Mouse (Mus musculus): ENCODE results near the gene 1700029H14Rik. TPM values are rescaled to one million over a fixed set of nuclear protein-coding genes. Genes with fewer than 3 reads are reported as not detected.

The 1700029H14Rik gene
- polyA plus RNA-seq, 1 experiment from 2014 or later: not detected

DNA sequence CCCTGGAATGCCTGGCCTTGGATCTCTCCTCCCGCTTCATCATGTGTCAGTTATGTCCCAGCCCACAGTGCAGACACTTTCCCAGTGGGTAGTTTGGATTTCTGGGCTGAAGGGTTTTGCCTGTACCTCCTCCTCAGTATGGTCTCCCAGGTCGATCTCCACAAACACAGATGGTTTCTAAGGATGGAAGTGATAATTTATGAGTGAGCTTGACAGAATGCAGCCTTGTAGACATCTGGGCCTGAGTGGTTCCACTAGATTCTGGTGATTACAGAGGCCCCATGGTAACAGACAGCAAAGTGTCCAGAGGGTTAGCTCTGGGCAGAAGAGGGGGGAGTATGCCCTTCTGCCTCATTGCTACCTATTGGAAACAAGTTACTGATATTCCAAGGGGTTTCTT, 4.7 kb downstream of the 1700029H14Rik start:
- Histone ChIP-seq H3K9me3 (replicated peaks; ENCODE audit: control insufficient read depth, low read length) (no peaks in the 10 kb centered on the region), H3K4me1 (ENCODE audit: control insufficient read depth, insufficient read depth, low read length) (no peaks in the 10 kb centered on the region), H3K4me3 (ENCODE audit: low read depth, low read length) (no peak overlapping the region), H3K27me3 (ENCODE audit: control insufficient read depth, insufficient read depth, low read length) (no peaks in the 10 kb centered on the region), H3K36me3 (ENCODE audit: control insufficient read depth, insufficient read depth, low read length) (no peaks in the 10 kb centered on the region), H3K27ac (ENCODE audit: low read depth, low read length) (no peak overlapping the region), H3K9ac (ENCODE audit: low read depth, low read length) (no peak overlapping the region), H3K4me2 (no peak overlapping the region)
- 58% methylated on average over 2 of the region's 2 CpGs for WGBS (ENCODE audit: insufficient replicate concordance)
- ATAC-seq (replicated peaks; ENCODE audit: insufficient number of reproducible peaks, low FRiP score, low TSS enrichment): no peak

DNA sequence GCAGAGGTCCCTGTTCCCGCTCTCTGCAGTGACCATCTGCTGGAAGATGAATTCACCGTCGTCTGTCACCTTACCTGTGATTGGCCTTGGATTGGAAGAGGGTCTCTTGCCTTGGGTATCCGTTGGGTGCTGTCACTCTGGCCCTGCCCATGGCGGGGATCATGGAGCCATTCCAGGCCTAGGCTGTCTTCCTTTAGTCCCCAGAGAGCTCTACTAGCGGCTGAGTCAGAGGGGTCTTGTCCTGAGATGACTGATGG, 10.8 kb downstream of the 1700029H14Rik start:
- Histone ChIP-seq H3K9me3 (replicated peaks; ENCODE audit: control insufficient read depth, low read length) (no peaks in the 10 kb centered on the region), H3K36me3 (ENCODE audit: control insufficient read depth, insufficient read depth, low read length) (no peaks in the 10 kb centered on the region), H3K4me1 (ENCODE audit: control insufficient read depth, insufficient read depth, low read length) (no peaks in the 10 kb centered on the region; the same call in 1 of the 2 replicates), H3K27me3 (ENCODE audit: control insufficient read depth, insufficient read depth, low read length) (0 out of 2 replicates have a peak, but pooled peaks cover 5% of the 10 kb centered on the region), H3K27ac (ENCODE audit: low read depth, low read length) (no peak overlapping the region), H3K9ac (ENCODE audit: low read depth, low read length) (no peak overlapping the region), H3K4me3 (ENCODE audit: low read depth, low read length) (no peak overlapping the region), H3K4me2 (no peak overlapping the region)
- 87% methylated on average over 6 of the region's 6 CpGs for WGBS (ENCODE audit: insufficient replicate concordance)
- no peak for ATAC-seq (replicated peaks; ENCODE audit: insufficient number of reproducible peaks, low FRiP score, low TSS enrichment)

DNA sequence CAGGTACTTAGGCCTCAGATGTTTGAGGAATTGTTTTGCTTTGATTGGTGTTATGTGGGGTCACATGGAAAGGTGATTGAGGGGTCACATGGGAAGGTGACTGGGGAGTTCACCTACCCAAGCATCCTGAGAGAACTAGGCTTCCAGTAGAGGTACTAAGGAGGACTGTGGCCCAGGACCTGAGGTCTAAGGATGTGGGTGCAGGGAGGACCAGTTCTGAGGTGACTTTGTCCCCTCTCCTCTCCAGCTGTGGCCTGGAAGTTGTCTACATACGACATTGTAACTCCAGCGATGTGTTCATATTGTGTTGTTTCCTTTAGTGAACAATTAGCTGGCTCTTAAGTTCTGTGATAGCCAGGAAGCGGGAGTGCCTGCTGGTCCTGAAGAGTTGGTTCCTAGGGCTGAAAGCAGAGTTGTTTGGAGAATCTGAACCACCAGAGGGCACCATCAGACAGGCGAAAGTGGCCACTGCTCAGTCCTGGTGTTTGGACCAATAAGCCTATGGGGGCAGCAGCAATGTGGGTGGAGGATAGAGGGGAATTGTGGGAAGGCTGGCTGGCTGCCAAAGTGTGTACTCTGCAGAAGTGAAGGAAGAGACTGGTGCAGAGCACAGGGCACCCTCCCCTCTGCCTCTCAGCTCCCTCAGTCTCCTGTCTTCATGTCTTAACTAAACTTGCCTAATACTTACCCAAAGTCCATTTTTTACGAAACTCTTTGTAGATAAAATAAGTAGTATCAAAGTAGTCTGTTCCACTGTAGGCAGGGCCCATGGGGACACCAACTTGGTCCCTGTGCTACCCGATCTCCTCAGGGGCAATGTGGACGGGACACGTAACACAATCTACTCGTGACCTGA, 11.3 kb downstream of the 1700029H14Rik start:
- 48% methylated on average over 9 of the region's 9 CpGs for WGBS (ENCODE audit: insufficient replicate concordance)
- H3K36me3 ChIP-seq (ENCODE audit: control insufficient read depth, insufficient read depth, low read length): no peaks in the 10 kb centered on the region
- no peaks in the 10 kb centered on the region for H3K9me3 ChIP-seq (replicated peaks; ENCODE audit: control insufficient read depth, low read length)

DNA sequence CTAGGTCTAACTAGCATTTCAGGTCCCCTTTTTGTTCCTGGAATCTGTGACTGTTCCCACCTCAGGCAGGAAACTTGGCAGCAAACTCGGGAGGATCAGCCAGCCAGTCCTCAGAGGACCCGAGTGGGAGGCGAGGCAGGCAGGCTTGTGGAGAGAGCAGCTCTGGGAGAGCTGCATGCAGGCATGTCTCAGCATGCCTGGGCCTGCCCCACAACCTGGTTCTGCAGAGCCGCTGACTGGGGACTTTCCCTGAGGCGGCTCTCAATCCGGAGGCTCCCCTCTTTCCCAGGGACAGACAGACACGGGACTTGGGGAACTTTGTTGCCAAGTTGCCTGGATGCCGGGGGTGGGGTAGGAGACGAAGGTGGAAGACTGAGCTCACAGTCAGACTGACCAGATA, 13.4 kb downstream of the 1700029H14Rik start:
- Histone ChIP-seq H3K4me2 (no peak overlapping the region), H3K9ac (ENCODE audit: low read depth, low read length) (no peak overlapping the region), H3K36me3 (ENCODE audit: control insufficient read depth, insufficient read depth, low read length) (no peaks in the 10 kb centered on the region), H3K9me3 (replicated peaks; ENCODE audit: control insufficient read depth, low read length) (no peaks in the 10 kb centered on the region), H3K4me3 (ENCODE audit: low read depth, low read length) (no peak overlapping the region), H3K4me1 (ENCODE audit: control insufficient read depth, insufficient read depth, low read length) (no peaks in the 10 kb centered on the region; the same call in 1 of the 2 replicates), H3K27me3 (ENCODE audit: control insufficient read depth, insufficient read depth, low read length) (0 out of 2 replicates have a peak, but pooled peaks cover 5% of the 10 kb centered on the region), H3K27ac (ENCODE audit: low read depth, low read length) (no peak overlapping the region)
- ATAC-seq (replicated peaks; ENCODE audit: insufficient number of reproducible peaks, low FRiP score, low TSS enrichment): no peak
- WGBS (ENCODE audit: insufficient replicate concordance): 51% methylated on average over 9 of the region's 9 CpGs

More for the DNA sequence above, 11.3 kb downstream of the 1700029H14Rik start:
- Histone ChIP-seq H3K4me3 (ENCODE audit: low read depth, low read length) (no peak overlapping the region), H3K4me1 (ENCODE audit: control insufficient read depth, insufficient read depth, low read length) (no peaks in the 10 kb centered on the region; the same call in 1 of the 2 replicates), H3K27me3 (ENCODE audit: control insufficient read depth, insufficient read depth, low read length) (0 out of 2 replicates have a peak, but pooled peaks cover 5% of the 10 kb centered on the region), H3K4me2 (no peak overlapping the region), H3K9ac (ENCODE audit: low read depth, low read length) (no peak overlapping the region), H3K27ac (ENCODE audit: low read depth, low read length) (no peak overlapping the region)
- ATAC-seq (replicated peaks; ENCODE audit: insufficient number of reproducible peaks, low FRiP score, low TSS enrichment): peak; percentile 67

DNA sequence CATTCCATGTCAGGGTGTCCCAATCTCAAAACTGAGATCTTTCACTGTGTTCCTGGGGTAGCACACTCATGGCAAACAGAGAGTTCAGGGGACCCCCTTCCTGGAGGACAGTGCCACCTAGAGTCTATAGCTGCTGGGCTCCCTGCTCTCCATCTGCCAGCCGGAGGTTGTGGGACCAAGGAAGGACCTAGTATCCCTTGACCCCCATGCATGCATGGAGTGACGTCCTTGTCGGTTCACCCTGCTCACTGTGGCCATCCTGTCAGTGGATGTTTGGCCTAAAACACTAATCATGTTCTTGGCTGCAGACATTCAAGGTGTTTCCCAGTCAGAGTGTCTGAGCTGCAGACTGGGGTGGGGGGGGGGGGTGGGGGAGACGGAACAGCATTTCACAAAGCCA, 14.0 kb downstream of the 1700029H14Rik start:
- Histone ChIP-seq H3K9ac (ENCODE audit: low read depth, low read length) (no peak overlapping the region), H3K4me3 (ENCODE audit: low read depth, low read length) (no peak overlapping the region), H3K27me3 (ENCODE audit: control insufficient read depth, insufficient read depth, low read length) (0 out of 2 replicates have a peak, but pooled peaks cover 5% of the 10 kb centered on the region), H3K9me3 (replicated peaks; ENCODE audit: control insufficient read depth, low read length) (no peaks in the 10 kb centered on the region), H3K27ac (ENCODE audit: low read depth, low read length) (no peak overlapping the region), H3K4me2 (no peak overlapping the region), H3K4me1 (ENCODE audit: control insufficient read depth, insufficient read depth, low read length) (no peaks in the 10 kb centered on the region; the same call in 1 of the 2 replicates), H3K36me3 (ENCODE audit: control insufficient read depth, insufficient read depth, low read length) (no peaks in the 10 kb centered on the region)
- ATAC-seq (replicated peaks; ENCODE audit: insufficient number of reproducible peaks, low FRiP score, low TSS enrichment): no peak
- 52% methylated on average over 4 of the region's 4 CpGs for WGBS (ENCODE audit: insufficient replicate concordance)

DNA sequence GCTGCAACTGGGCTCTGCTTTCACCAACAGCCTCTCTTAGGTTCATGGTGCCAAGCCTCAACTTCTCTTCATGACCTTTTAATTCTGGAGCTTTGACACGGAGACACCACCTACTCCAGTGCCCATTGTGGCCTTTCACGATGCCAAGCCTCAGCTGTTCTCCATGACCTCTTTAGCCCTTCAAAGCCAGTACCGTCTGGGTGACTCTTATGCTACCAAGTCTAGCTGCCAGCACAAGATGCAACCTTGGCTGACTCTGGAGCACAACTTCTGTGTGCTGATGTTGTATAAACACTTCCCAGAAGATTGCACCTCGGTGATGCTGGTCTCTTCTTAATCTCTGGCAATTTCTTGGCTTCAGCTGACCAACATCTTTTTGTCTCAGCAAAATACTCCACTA, 15.8 kb downstream of the 1700029H14Rik start:
- H3K4me3 ChIP-seq (ENCODE audit: low read depth, low read length): no peak overlapping the region
- 71% methylated on average over 4 of the region's 4 CpGs for WGBS (ENCODE audit: insufficient replicate concordance)
- H3K9ac ChIP-seq (ENCODE audit: low read depth, low read length): no peak overlapping the region
- ATAC-seq (replicated peaks; ENCODE audit: insufficient number of reproducible peaks, low FRiP score, low TSS enrichment): no peak
- H3K4me1 ChIP-seq (ENCODE audit: control insufficient read depth, insufficient read depth, low read length): no peaks in the 10 kb centered on the region; the same call in 1 of the 2 replicates
- 0 out of 2 replicates have a peak, but pooled peaks cover 5% of the 10 kb centered on the region for H3K27me3 ChIP-seq (ENCODE audit: control insufficient read depth, insufficient read depth, low read length)
- H3K9me3 ChIP-seq (replicated peaks; ENCODE audit: control insufficient read depth, low read length): no peaks in the 10 kb centered on the region
- no peak overlapping the region for H3K27ac ChIP-seq (ENCODE audit: low read depth, low read length)
- H3K36me3 ChIP-seq (ENCODE audit: control insufficient read depth, insufficient read depth, low read length): no peaks in the 10 kb centered on the region
- no peak overlapping the region for H3K4me2 ChIP-seq

DNA sequence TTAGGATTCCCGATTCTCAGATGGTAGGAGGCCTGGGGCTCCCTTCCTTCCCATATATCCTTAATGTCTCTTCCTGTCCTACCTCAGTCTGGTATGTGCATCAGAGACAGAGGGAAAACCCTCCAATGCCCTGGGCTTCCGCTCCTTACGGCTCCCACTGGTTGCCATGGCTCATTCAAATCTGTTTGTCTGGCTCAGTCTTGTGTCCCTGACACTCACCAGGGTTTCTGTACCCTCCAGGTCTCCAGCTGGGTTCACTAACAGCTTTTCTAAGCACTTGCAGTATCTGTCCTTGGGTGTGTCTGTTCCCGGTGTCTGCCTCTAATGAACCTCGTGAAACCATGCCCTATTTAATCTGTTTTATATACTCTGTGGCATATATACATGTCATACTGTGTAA, 20.7 kb downstream of the 1700029H14Rik start:
- no peak overlapping the region for H3K9ac ChIP-seq (ENCODE audit: low read depth, low read length)
- no peaks in the 10 kb centered on the region for H3K9me3 ChIP-seq (replicated peaks; ENCODE audit: control insufficient read depth, low read length)
- no peak for ATAC-seq (replicated peaks; ENCODE audit: insufficient number of reproducible peaks, low FRiP score, low TSS enrichment)
- H3K27ac ChIP-seq (ENCODE audit: low read depth, low read length): no peak overlapping the region
- WGBS (ENCODE audit: insufficient replicate concordance): 73% methylated on average over 5 of the region's 5 CpGs
- H3K4me2 ChIP-seq: no peak overlapping the region
- H3K27me3 ChIP-seq (ENCODE audit: control insufficient read depth, insufficient read depth, low read length): no peaks in the 10 kb centered on the region
- H3K36me3 ChIP-seq (ENCODE audit: control insufficient read depth, insufficient read depth, low read length): no peaks in the 10 kb centered on the region
- H3K4me1 ChIP-seq (ENCODE audit: control insufficient read depth, insufficient read depth, low read length): no peaks in the 10 kb centered on the region
- H3K4me3 ChIP-seq (ENCODE audit: low read depth, low read length): no peak overlapping the region

DNA sequence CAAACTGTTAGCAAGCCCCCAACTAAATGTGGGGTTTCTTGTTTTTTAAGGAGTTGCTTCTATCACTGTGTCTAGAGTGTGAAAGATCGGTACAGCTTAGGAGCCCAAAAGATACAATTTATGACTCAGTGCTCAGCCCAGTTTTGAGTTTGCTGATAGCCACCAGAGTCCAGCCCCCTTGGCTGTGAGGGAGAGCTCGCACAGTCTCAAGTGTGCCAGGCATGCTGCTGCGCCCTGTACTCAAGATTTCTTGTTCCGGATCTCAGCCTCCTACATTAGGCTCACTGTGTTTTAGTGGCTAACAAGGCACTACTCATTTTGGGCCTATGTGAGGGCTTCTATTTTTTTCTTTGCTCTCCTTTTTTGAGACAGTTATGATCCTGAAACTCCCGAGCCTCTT, 22.1 kb downstream of the 1700029H14Rik start:
- H3K27ac ChIP-seq (ENCODE audit: low read depth, low read length): no peak overlapping the region
- no peak overlapping the region for H3K4me2 ChIP-seq
- no peak overlapping the region for H3K4me3 ChIP-seq (ENCODE audit: low read depth, low read length)
- no peak overlapping the region for H3K9ac ChIP-seq (ENCODE audit: low read depth, low read length)
- no peaks in the 10 kb centered on the region for H3K4me1 ChIP-seq (ENCODE audit: control insufficient read depth, insufficient read depth, low read length)
- H3K36me3 ChIP-seq (ENCODE audit: control insufficient read depth, insufficient read depth, low read length): no peaks in the 10 kb centered on the region
- WGBS (ENCODE audit: insufficient replicate concordance): 70% methylated on average over 5 of the region's 5 CpGs
- no peak for ATAC-seq (replicated peaks; ENCODE audit: insufficient number of reproducible peaks, low FRiP score, low TSS enrichment)
- no peaks in the 10 kb centered on the region for H3K27me3 ChIP-seq (ENCODE audit: control insufficient read depth, insufficient read depth, low read length)
- H3K9me3 ChIP-seq (replicated peaks; ENCODE audit: control insufficient read depth, low read length): no peaks in the 10 kb centered on the region

DNA sequence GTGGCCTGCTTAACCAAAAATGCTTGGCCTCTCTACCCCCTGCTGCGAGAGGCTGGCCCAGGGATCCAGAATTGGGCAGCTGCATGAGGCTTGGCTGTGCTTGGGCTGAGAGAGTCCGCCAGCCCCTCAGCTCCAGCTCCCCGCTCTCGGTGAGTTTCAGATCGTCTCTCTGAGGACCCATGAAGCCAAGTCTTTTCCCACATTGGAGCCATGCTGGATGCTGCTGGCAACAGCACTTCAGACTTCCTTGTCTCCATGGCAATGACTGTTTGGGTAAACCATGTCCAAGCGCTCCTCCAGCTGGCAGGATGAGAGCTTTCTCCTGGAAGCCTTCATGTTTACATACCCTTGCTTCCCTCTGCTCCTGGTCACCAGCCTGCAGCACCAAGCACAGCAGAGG, 23.4 kb downstream of the 1700029H14Rik start:
- Histone ChIP-seq H3K9me3 (replicated peaks; ENCODE audit: control insufficient read depth, low read length) (no peaks in the 10 kb centered on the region), H3K4me1 (ENCODE audit: control insufficient read depth, insufficient read depth, low read length) (no peaks in the 10 kb centered on the region), H3K27ac (ENCODE audit: low read depth, low read length) (no peak overlapping the region), H3K4me3 (ENCODE audit: low read depth, low read length) (no peak overlapping the region), H3K9ac (ENCODE audit: low read depth, low read length) (no peak overlapping the region), H3K36me3 (ENCODE audit: control insufficient read depth, insufficient read depth, low read length) (no peaks in the 10 kb centered on the region), H3K27me3 (ENCODE audit: control insufficient read depth, insufficient read depth, low read length) (no peaks in the 10 kb centered on the region), H3K4me2 (no peak overlapping the region)
- no peak; the same call in 1 of the 2 replicates for ATAC-seq (replicated peaks; ENCODE audit: insufficient number of reproducible peaks, low FRiP score, low TSS enrichment)
- 62% methylated on average over 6 of the region's 6 CpGs for WGBS (ENCODE audit: insufficient replicate concordance)

Measured in heart, embryonic 11.5 days (tissue).